Mouse (Mus musculus) forebrain, postnatal 0 days (tissue): ENCODE results near the gene Mre11a. TPM values are rescaled to one million over a fixed set of nuclear protein-coding genes. Genes with fewer than 3 reads are reported as not detected.
A peak's percentile ranks its signal among the peaks of the same experiment; 100 is the strongest.

Source experiments
- ATAC-seq: fragments of 200-750 bp; cut with Nextera tagmentation; 2 replicates; pipeline ENCODE4 v1.8.0; 2017; ENCODE audit warnings: mild to moderate bottlenecking, moderate library complexity
- DNase-seq: peaks from one replicate; pipeline ENCODE4 v3.0.0-alpha.2; 2015
- H3K27ac ChIP-seq: fragments of 300-500 bp; sonication (generic); 2 replicates; pipeline ENCODE4 v1.5.1; 2014; ENCODE audit warnings: low read depth, mild to moderate bottlenecking, antibody characterized with exemption, low read length, moderate library complexity, mixed read lengths
- H3K27me3 ChIP-seq: fragments of 300-500 bp; sonication (generic); 2 replicates; pipeline ENCODE4 v1.6.1; 2014; ENCODE audit warnings: mild to moderate bottlenecking, low read length, mixed read lengths; ENCODE audit not compliant: insufficient read depth
- H3K36me3 ChIP-seq: fragments of 300-500 bp; sonication (generic); 2 replicates; pipeline ENCODE4 v1.6.1; 2014; ENCODE audit warnings: mild to moderate bottlenecking, moderate library complexity; ENCODE audit not compliant: insufficient read depth
- H3K4me1 ChIP-seq: fragments of 300-500 bp; sonication (generic); 2 replicates; pipeline ENCODE4 v1.6.1; 2014; ENCODE audit warnings: antibody characterized with exemption; ENCODE audit not compliant: insufficient read depth
- H3K4me2 ChIP-seq: fragments of 300-500 bp; sonication (generic); 2 replicates; pipeline ENCODE4 v1.6.1; 2014; ENCODE audit warnings: low read depth, mild to moderate bottlenecking, moderate library complexity
- H3K4me3 ChIP-seq: fragments of 300-500 bp; sonication (generic); 2 replicates; pipeline ENCODE4 v1.5.1; 2014; ENCODE audit warnings: low read depth, low read length, mixed read lengths
- H3K9ac ChIP-seq: fragments of 300-500 bp; sonication (generic); 2 replicates; pipeline ENCODE4 v1.6.1; 2014; ENCODE audit warnings: mild to moderate bottlenecking
- H3K9me3 ChIP-seq: fragments of 300-500 bp; sonication (generic); 2 replicates; pipeline ENCODE4 v1.6.1; 2016; ENCODE audit warnings: low read length
- CTCF ChIP-seq: sonication (generic); IDR thresholded peaks from 2 replicates; pipeline ENCODE4 v1.5.1; 2016; ENCODE audit warnings: antibody characterized with exemption, control low read depth, low read depth
- WGBS: fragments of 180-500 bp; shearing (Covaris S2); extraction: QIAGEN DNeasy Blood & Tissue Kit; methylation state at CpG from one replicate; pipeline ENCODE4 v1.1.7; 2014; 5-methylcytosine and 5-hydroxymethylcytosine counted together
- polyA plus RNA-seq: library from polyadenylated mRNA; unstranded; fragments of >200 nt; fragmentation: Nextera tagmentation; extraction: Ambion mirVana; gene quantifications from 2 replicates; pipeline ENCODE4 v1.2.1, GENCODE M21; 2015
- total RNA-seq: library from RNA; depleted of rRNA; stranded (reverse); fragments of >200 nt; gene quantifications from 2 replicates; pipeline ENCODE4 v1.2.3, GENCODE M21; 2014

Gene Mre11a
- total and polyA plus RNA-seq, 2 experiments from 2014 or later, result 8.9 to 11.8 TPM

DNA sequence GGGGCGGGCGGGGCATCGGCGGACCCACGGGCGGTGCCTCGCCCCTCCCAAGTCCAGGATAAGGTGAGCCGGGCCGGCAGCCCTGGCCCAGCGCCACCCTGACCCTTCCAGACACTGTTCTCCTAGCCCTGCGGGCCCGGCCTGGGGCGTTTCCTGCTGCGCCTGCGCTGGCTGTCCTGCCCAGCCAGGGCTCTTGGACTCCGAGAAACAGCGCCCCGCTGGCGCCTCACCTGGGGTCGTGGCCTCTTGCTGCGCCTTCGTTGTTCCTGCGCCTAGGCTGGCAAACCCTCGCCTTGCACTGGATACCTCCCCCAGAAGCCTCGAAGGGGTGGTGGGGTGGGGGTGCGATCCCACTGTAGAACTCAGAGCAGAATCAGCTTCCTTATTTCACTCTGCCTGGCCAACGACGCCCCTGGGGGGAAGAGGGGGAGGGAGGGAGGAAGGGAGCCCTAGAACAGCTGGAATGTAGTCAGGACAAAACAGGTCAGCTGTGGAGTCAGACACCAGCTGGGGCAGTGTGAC, 32.4 kb upstream of the Mre11a start, which contains the start of gene Fut4:
Fut4 (minus strand) TSS at position 393 of the 522 bp plus-strand sequence.
- Histone ChIP-seq H3K9me3 (no peaks in the 10 kb centered on the region), H3K4me2 (peak within 1 kb of the TSS; percentile 86), H3K4me3 (peak within 1 kb of the TSS; percentile 48), H3K27ac (no peak within 1 kb of the TSS), H3K36me3 (no peaks in the 10 kb centered on the region), H3K27me3 (peaks cover 8% of the 10 kb centered on the region; the same call in 1 of the 2 replicates), H3K9ac (peak within 1 kb of the TSS; percentile 56), H3K4me1 (0 out of 2 replicates have a peak, but pooled peaks cover 3% of the 10 kb centered on the region)
- DNase-seq (no peak), ATAC-seq (peak; percentile 63)
- no peak for TF ChIP-seq CTCF
- WGBS, result 5% methylated on average over 28 of the region's 28 CpGs

DNA sequence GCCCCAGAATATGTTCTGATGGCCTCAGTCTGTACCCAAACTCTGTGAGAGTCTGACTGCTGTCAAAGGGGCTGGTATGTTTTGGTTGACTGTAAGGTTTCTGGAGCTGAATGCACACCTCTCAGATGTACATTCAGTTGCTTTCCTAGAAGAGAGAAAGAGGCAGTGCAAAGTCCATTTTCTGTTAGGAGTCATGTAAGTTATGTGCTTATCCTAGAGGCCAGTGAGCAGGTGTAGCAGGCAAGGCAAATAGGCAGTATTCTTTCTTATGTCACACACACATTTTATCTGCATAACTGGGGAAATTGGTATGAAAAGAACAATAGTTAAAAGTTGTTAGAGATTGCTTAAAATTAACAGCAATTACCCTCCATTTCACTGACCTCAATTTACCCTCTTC, 30.5 kb upstream of the Mre11a start:
- DNase-seq, result no peak
- H3K4me1 ChIP-seq, result 0 out of 2 replicates have a peak, but pooled peaks cover 3% of the 10 kb centered on the region
- no peak overlapping the region for H3K27ac ChIP-seq
- H3K27me3 ChIP-seq, result peaks cover 8% of the 10 kb centered on the region; the same call in 1 of the 2 replicates
- no peak for TF ChIP-seq CTCF
- no peak overlapping the region for H3K4me3 ChIP-seq
- H3K9ac ChIP-seq, result no peak overlapping the region
- no peaks in the 10 kb centered on the region for H3K9me3 ChIP-seq
- H3K4me2 ChIP-seq, result no peak overlapping the region
- no peak for ATAC-seq
- H3K36me3 ChIP-seq, result no peaks in the 10 kb centered on the region

DNA sequence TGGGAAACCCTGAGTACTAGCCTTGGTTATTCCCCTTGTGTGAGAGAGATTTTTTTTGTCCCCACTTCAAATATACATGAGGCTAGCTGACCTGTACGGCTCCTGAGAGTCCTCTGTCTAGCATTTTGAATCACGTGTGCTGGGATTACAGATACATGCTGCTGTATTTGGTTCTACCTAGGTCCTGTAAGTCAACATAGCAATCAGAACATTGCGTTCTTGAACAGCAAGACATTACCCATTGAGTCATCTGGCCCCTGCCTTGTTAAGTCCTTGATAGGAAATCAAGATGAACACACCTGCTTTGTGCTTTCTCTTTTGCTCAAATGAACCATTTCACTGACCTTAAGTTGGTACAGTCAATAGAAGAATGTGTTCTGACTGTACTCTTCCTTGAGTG, 30.0 kb upstream of the Mre11a start:
- Histone ChIP-seq H3K9ac (no peak overlapping the region), H3K4me2 (no peak overlapping the region), H3K27me3 (peaks cover 8% of the 10 kb centered on the region; the same call in 1 of the 2 replicates), H3K27ac (no peak overlapping the region), H3K4me1 (0 out of 2 replicates have a peak, but pooled peaks cover 3% of the 10 kb centered on the region), H3K9me3 (no peaks in the 10 kb centered on the region), H3K36me3 (no peaks in the 10 kb centered on the region), H3K4me3 (no peak overlapping the region)
- DNase-seq (no peak), ATAC-seq (no peak)
- WGBS, result 84% methylated on average over 3 of the region's 3 CpGs
- TF ChIP-seq CTCF, result no peak

DNA sequence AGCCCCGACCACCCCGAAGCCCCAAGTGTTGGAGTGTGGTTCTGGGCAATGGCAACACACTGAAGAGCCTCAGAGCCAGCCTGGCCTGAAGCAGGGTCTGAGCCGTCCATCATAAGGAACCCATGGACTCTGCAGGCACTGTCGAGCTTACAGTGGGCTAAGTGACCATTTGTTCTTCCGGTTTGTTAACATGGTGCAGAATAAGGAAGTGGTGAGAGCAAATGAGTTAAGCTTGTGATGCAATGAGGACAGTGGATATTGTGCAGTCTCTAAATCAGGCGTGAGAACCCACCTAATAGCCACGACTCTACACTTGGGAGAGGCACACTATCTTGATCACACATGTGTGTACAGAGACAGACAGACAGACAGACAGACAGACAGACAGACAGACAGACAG, 25.9 kb upstream of the Mre11a start:
- WGBS, result 75% methylated on average over 7 of the region's 7 CpGs
- no peaks in the 10 kb centered on the region for H3K4me1 ChIP-seq
- H3K27me3 ChIP-seq, result no peaks in the 10 kb centered on the region
- DNase-seq (no peak), ATAC-seq (no peak)
- H3K36me3 ChIP-seq, result no peaks in the 10 kb centered on the region
- H3K4me3 ChIP-seq, result no peak overlapping the region
- no peak for TF ChIP-seq CTCF
- H3K4me2 ChIP-seq, result no peak overlapping the region
- no peaks in the 10 kb centered on the region for H3K9me3 ChIP-seq
- no peak overlapping the region for H3K27ac ChIP-seq
- H3K9ac ChIP-seq, result no peak overlapping the region

DNA sequence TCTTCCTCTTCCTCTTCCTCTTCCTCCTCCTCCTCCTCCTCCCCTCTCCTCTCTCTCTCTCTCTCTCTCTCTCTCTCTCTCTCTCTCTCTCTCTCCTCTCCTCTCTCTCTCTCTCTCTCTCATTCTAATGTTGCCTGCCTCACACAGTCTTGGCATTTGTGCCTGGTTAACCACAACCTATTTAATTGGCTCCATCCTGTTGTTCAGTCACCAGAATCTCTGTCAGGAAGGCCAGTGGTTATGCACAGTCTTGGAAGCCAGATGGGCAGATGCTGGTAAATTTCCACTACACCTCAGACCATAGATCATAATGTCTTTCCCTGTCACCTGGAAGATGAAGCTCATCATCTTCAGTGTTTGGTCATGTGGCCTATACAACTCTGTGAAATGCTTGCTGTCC, 25.2 kb upstream of the Mre11a start:
- no peaks in the 10 kb centered on the region for H3K27me3 ChIP-seq
- TF ChIP-seq CTCF, result no peak
- H3K4me2 ChIP-seq, result no peak overlapping the region
- H3K9me3 ChIP-seq, result no peaks in the 10 kb centered on the region
- H3K4me1 ChIP-seq, result no peaks in the 10 kb centered on the region
- H3K36me3 ChIP-seq, result no peaks in the 10 kb centered on the region
- H3K9ac ChIP-seq, result no peak overlapping the region
- H3K27ac ChIP-seq, result no peak overlapping the region
- no peak overlapping the region for H3K4me3 ChIP-seq
- ATAC-seq (no peak), DNase-seq (no peak)

DNA sequence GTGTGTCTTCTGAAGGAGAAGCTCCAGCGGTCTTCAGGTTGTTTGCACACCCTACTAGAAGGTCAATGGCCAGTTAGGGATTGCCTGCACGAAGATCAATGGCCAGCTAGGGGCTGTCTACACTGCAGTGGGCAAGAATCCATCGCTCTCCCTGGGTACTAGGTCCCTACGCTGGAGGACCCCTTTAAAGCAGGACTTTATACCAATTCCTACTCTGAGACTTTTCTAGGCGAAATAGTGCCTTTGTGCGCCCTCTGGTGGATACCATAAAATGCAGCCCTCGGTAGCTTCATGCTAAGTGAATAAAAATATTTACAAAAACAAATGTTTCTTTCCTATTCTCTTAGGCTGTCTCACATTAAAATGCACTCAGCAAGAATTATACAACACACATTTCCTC, 19.7 kb upstream of the Mre11a start:
- H3K4me1 ChIP-seq, result no peaks in the 10 kb centered on the region
- DNase-seq (peak; percentile 79), ATAC-seq (peak; percentile 73)
- no peak overlapping the region for H3K27ac ChIP-seq
- WGBS, result 23% methylated on average over 7 of the region's 7 CpGs
- H3K9ac ChIP-seq, result no peak overlapping the region
- H3K36me3 ChIP-seq, result no peaks in the 10 kb centered on the region
- no peaks in the 10 kb centered on the region for H3K9me3 ChIP-seq
- no peak overlapping the region for H3K4me3 ChIP-seq
- no peak overlapping the region for H3K4me2 ChIP-seq
- no peaks in the 10 kb centered on the region for H3K27me3 ChIP-seq
- TF ChIP-seq CTCF, result peak; percentile 79

DNA sequence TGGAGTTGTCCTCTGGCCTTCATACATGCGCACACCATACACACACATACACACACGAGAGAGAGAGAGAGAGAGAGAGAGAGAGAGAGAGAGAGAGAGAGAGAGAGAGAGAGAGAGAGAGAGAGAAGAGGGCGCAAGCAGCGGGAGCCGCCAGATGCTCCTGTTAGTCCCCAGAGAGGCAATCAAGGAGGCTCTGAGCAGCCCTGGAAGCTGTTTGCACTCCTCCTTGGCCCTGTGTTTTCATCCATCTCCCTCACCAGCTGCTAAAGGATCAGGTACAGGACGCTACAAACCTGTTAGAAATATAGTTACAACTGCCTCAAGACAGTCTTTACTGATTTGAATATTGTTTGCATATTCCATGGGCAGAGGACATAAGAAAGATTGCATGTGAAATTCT, 14.6 kb upstream of the Mre11a start:
- H3K36me3 ChIP-seq, result no peaks in the 10 kb centered on the region
- no peaks in the 10 kb centered on the region for H3K27me3 ChIP-seq
- 66% methylated on average over 6 of the region's 6 CpGs for WGBS
- no peak for TF ChIP-seq CTCF
- H3K9me3 ChIP-seq, result no peaks in the 10 kb centered on the region
- H3K9ac ChIP-seq, result no peak overlapping the region
- no peak for DNase-seq
- H3K4me1 ChIP-seq, result no peaks in the 10 kb centered on the region
- H3K4me3 ChIP-seq, result no peak overlapping the region
- no peak overlapping the region for H3K27ac ChIP-seq
- no peak overlapping the region for H3K4me2 ChIP-seq
- ATAC-seq, result no peak
